Mouse (Mus musculus) activated CD4-positive, CD25-positive, alpha-beta regulatory T cell, adult 9 weeks (primary cell): ENCODE measurements around the gene Pigc. TPM values are rescaled to one million over a fixed set of nuclear protein-coding genes. Genes with fewer than 3 reads are reported as not detected.

Experiments used
- polyA plus RNA-seq: library from polyadenylated mRNA; unstranded; fragments of 100-300 nt; shearing (Covaris generic); gene quantifications from one replicate; pipeline ENCODE4 v1.2.1, GENCODE M21; 2017

Gene Pigc
- polyA plus RNA-seq = 43.2 TPM

DNA sequence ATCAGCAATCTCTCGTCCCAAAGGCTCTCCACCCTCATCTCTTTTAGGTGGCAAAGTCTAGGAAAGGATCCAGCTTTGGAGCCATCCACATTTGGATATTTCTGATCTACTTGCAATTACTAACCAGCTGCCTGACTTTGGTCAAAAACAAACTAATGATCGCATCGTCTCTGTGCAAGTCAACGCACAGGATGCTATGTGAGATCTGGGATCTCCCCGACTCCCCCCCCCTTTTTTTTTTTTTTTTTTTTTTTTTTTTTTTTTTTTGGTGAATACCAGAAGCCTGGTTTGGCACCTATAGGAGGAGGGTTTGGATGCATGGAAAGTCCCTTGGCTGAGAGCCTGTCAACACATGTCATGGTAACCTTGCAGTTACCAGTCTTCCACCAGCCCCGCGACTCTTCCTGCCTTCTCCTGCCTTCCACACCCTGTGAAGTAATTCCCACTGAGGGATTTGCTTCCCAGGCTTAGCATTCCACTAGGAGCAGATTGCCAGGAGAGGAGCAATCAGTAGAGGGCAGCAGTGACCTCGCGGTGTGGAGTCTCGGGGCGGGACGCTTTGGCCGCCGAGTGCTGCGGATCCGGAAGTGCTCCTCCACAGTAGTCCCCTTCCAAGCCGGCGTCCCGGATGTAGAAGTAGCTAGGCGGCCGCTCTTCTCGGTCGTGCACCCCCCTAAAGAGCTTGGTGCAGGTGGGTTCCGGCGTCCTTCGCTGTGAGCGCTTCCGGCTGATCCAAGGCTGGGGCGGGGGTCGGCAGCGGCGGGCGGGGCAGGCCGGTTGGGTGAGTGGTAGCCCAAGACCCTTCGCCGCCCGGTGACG, at the start of gene Pigc:
TSS of gene Pigc (plus strand) at position 598 of the 819 bp plus-strand sequence.

DNA sequence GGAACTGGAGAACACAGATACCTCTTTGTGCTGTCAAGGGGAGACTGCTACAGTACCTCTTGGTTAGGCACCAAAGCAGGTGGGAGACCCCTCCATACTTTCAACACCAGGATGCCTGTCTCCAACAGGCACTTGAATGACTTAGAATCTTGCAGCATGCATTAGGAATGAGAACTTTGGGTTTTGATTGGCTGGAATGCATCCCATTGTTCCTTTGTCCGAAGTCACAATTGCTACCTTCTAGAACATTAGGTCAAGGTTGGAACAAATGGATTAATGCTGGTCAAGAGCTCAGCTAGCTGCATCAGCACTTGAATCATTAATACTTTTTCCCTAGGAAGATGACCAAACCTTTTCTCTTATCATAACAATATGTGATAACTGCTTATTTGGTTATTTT, 10.6 kb downstream of the Pigc start, which contains the start of gene 4930558K02Rik:
TSS of gene 4930558K02Rik (minus strand) at position 101 of the 400 bp plus-strand sequence.

Other genes with a start within 250 kb of the Pigc start
- 12.5 TPM for gene Fasl, start 180.7 kb upstream of the Pigc start, polyA plus RNA-seq
- 48.1 TPM for gene Suco, start 92.5 kb upstream of the Pigc start, polyA plus RNA-seq
- gene 4930558K02Rik, start 10.4 kb downstream of the Pigc start, polyA plus RNA-seq = not detected